Mouse (Mus musculus) regulatory T cell (primary cell): ENCODE measurements around the gene Ybx1.

Experiments used
- in situ Hi-C: fragments of 300-600 bp; cut with MboI, MseI; formaldehyde crosslinking; loops from one replicate; pipeline ENCODE4 v1.15.1; 2025; ENCODE audit warnings: high pct_unique_total_duplicates

Gene Ybx1

DNA sequence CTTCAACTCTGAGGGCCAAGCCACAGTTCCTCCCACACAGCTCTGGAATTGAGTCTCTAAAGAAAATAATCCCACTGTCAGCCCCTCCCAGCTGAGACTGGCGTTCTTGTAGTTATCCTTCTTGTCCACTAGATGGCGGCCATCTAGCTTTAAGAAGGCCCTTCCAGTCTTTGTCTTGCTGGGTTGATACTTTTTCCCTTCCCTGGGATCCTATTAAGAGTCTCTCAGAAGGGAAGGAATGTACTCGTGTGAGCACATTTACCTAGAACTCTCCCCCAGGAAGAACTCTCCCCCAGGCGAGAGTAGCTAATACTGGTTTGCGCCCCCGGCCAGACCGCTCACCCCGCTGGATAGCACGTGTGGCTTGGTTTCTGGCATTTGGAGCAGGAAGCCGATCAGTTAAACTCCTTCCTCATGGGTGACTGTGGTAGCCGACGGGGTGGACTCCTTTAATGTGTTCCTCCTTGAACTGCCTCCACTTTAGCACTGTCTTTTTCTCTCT is 55.2 kb downstream of the Ybx1 start:
- in situ Hi-C loops: no loop called here

DNA sequence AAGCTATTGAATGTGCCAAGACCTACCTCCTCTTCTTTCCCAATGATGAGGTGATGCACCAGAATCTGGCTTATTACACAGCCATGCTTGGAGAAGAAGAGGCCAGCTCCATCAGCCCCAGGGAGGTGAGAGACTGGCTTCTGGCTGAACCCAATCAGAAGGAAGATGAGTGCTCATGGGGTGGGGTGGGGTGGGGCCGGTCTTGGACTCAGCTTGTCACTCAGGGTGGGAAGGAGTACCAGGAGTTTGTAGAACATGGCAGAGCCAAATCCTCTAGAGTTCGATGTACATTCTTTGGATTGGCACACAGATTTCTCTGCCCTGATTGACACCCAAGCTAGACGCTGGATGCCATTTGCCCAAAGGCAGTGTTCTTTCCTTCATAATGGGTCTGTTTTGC is 55.7 kb downstream of the Ybx1 start:
- in situ Hi-C loops: no loop called here

DNA sequence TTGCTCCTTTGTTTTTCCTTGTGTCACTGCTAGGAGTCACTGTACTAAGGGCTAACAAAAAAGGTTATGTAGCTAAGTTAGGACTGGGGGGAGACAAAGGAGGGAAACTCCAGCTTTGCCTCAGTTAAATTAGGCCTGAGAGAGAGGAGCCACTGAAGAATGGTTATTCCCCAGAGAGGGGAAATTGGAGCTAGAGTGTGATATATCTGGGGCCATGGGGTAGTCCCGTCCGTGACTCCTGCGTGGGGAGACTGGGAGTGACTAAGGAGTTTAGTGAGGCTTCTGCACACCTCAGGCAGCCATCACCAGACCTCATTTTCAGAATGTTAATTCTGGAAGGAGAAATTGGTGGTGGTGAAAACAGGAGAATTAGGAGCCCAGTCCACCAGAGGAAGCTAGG is 60.1 kb downstream of the Ybx1 start:
- in situ Hi-C loops: no loop called here

DNA sequence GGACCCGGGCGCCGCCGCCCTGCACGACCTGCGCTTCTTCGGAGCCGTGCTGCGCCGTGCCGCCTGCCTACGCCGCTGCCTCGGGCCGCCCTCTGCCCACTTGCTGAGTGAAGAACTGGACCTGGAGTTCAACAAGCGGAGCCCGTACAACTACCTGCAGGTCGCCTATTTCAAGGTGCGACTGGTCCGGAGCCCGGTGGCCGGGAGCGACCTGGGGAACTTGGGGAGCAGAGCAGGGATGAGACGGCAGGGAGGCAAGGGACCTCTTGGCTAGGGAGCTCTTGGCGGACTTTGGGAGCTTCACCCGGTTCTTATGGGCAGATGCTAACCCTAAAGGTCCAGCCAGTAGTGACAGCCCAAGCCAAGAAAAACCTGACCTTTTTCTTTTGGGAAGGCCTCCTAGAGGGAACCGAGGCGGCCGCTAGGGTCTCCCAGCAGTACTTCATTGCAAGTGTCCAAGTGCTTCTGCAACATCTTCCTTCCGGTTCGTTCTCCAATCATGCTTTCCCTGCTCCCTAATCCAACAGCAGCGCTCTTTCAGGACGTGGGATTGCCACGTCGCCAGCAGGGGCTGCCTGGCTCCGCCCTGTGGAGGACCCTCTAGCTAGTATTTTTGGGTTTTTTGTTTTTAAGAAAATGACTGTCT is 61.0 kb downstream of the Ybx1 start:
- in situ Hi-C loops: no loop called here

DNA sequence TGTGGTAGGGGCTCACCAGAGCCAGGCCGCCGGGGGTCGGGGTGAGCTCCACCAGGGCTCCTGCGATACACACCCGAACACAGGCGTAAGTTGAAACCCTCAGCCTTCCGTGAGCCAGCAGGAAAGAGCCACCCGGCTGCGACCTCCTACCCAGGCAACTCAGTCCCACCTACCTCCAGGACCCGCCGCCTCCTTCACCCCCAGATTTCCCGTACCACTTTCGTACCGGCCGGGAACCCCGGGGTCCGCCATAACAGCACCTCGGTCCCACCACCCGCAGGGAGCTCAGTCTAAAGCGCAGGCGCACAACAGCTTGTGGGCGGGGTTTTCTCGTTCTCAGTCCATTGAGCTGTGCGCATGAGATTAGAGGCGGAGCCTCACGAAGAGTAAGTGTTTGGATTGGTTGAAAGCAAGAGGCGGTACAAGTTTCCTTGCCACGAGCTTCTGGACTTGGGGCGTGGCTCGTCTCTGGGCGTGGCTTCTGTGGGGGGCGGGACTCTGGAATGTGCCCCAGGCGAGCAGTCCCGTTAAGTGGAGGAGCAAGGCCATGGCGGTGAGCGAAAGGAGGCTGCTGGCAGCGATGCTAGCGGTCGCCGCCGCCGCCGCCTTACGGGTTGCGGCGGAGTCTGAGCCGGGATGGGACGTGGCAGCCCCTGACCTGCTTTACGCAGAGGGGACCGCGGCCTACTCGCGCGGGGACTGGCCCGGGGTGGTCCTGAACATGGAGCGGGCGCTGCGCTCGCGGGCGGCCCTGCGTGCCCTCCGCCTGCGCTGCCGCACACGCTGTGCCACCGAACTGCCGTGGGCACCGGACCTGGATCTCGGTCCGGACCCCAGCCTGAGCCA is 61.8 kb downstream of the Ybx1 start, which contains the start of the genes AU022252 and P3h1:
AU022252 (minus strand) TSS at position 303 of the 846 bp plus-strand sequence.
P3h1 (plus strand) TSS at position 506 of the 846 bp plus-strand sequence.
- in situ Hi-C loops: no loop called here
